Mouse (Mus musculus) megakaryocyte, embryonic 14.5 days (primary cell): Measurements from ENCODE around the gene Mettl21e.

Experiments
- FLI1 ChIP-seq: IDR thresholded peaks from 2 replicates; pipeline ENCODE4 v1.6.1; 2012; ENCODE audit warnings: low read length, inconsistent platforms, mixed read lengths
- GATA1 ChIP-seq: IDR thresholded peaks from 3 replicates; pipeline ENCODE4 v1.6.1; 2012; ENCODE audit warnings: mixed read lengths, low read length, inconsistent platforms, borderline replicate concordance

GRCm38 (mm10) chr1:44161818-44162217 lies 56.9 kb downstream of the Mettl21e start:
- TF ChIP-seq FLI1 = no peak
- no peak for TF ChIP-seq GATA1
